Mouse (Mus musculus) ES-Bruce4 (cell line): Measurements from ENCODE around the gene Maml3.

Source experiments
- CTCF ChIP-seq: IDR thresholded peaks from one replicate; pipeline ENCODE4 v1.8.1; 2011; ENCODE audit warnings: low read depth, low read length
- EP300 ChIP-seq: IDR thresholded peaks from 2 replicates; pipeline ENCODE4 v1.6.1; 2011; ENCODE audit warnings: low read depth, low read length; ENCODE audit not compliant: insufficient read depth

GRCm38 (mm10) chr3:51841598-51841997 is 263.3 kb downstream of the Maml3 start:
- TF ChIP-seq CTCF, result no peak
- no peak for TF ChIP-seq EP300
